ENCODE assay signal across 8 mouse cellular contexts in the genomic region with DNA sequence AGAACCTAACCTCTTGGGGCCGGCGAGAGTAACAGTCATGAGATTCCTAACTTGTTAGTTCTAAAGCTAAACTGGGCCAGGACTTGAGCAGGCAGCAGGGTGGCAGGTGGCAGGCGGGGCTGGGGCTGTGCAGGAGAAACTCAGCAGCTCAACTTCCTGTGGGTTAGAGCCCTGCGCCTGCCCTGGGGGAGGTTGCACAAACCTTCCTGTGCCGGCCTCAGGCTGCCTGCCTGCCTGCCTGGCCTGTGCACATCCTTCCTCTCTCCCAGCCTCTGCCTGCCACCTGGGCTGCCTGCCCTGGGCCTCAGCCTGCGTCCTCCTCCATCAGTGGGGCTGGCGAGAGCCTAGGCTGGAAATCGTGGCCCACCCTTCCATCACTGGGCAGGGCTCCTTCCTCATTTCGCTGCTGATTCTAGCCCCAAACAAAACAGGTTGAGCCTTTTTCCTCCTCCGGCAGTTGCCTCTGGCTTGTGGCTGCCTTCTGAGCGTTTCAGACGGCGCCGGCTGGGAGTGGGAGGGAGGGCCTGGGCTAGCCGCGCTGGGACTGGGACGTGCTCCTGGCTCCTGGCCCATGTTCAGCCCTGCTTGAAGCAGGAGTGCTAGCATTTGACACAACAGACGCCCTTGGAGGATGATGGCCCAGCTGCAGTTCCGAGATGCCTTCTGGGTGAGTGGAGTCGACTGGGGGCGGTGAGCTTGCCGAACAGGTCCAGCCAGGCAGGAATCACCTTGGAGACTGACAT. TPM values are rescaled to one million over a fixed set of nuclear protein-coding genes. Genes with fewer than 3 reads are reported as not detected.
A peak's percentile ranks its signal among the peaks of the same experiment; 100 is the strongest.
DNase-seq lines count a peak whose midpoint lies in the region; ATAC-seq lines count a peak whose summit lies in the region.

A gene (plus strand): TSS at position 185 of the 743 bp plus-strand sequence.

- WGBS in embryonic facial prominence, embryonic 12.5 days, result 24% methylated on average over 22 of the region's 22 CpGs
- 20% methylated on average over 22 of the region's 22 CpGs for WGBS in limb, embryonic 12.5 days
- WGBS in midbrain, embryonic 13.5 days, result 37% methylated on average over 22 of the region's 22 CpGs

- H3K4me3 ChIP-seq in embryonic facial prominence, embryonic 12.5 days, result no peak within 1 kb of the TSS
- H3K4me3 ChIP-seq in limb, embryonic 12.5 days (replicated peaks), result 0 out of 2 replicates have a peak within 1 kb of the TSS, but pooled peaks have one; percentile 4
- no peak within 1 kb of the TSS for H3K4me3 ChIP-seq in midbrain, embryonic 13.5 days (replicated peaks)

- H3K36me3 ChIP-seq in embryonic facial prominence, embryonic 12.5 days, result no peaks in the 10 kb centered on the region
- H3K36me3 ChIP-seq in limb, embryonic 12.5 days, result no peaks in the 10 kb centered on the region
- no peaks in the 10 kb centered on the region for H3K36me3 ChIP-seq in midbrain, embryonic 13.5 days

- H3K4me1 ChIP-seq in embryonic facial prominence, embryonic 12.5 days, result peaks cover 13% of the 10 kb centered on the region
- H3K4me1 ChIP-seq in limb, embryonic 12.5 days (replicated peaks), result peaks cover 17% of the 10 kb centered on the region
- H3K4me1 ChIP-seq in midbrain, embryonic 13.5 days (replicated peaks), result peaks cover 13% of the 10 kb centered on the region

- no peaks in the 10 kb centered on the region for H3K27me3 ChIP-seq in embryonic facial prominence, embryonic 12.5 days
- no peaks in the 10 kb centered on the region for H3K27me3 ChIP-seq in limb, embryonic 12.5 days
- no peaks in the 10 kb centered on the region for H3K27me3 ChIP-seq in midbrain, embryonic 13.5 days

- DNase-seq in adrenal gland, adult 8-10 months, result peak; percentile 36
- DNase-seq in heart, adult 18-20 months, result peak; percentile 78 to 87
- DNase-seq in kidney, adult 11 months, result peak; percentile 59
- peak; percentile 40 for DNase-seq in spleen, adult 12 weeks (ENCODE audit: low spot score)
- no peak for DNase-seq in adipocyte (ENCODE audit: low spot score)

- peak within 1 kb of the TSS; percentile 34 for H3K4me2 ChIP-seq in embryonic facial prominence, embryonic 12.5 days (replicated peaks)
- peak within 1 kb of the TSS; percentile 45 for H3K4me2 ChIP-seq in limb, embryonic 12.5 days
- 0 out of 2 replicates have a peak within 1 kb of the TSS, but pooled peaks have one; percentile 15 for H3K4me2 ChIP-seq in midbrain, embryonic 13.5 days (replicated peaks)

- no peaks in the 10 kb centered on the region for H3K9me3 ChIP-seq in embryonic facial prominence, embryonic 12.5 days
- H3K9me3 ChIP-seq in limb, embryonic 12.5 days, result no peaks in the 10 kb centered on the region
- no peaks in the 10 kb centered on the region for H3K9me3 ChIP-seq in midbrain, embryonic 13.5 days

- H3K9ac ChIP-seq in embryonic facial prominence, embryonic 12.5 days, result 0 out of 2 replicates have a peak within 1 kb of the TSS, but pooled peaks have one; percentile 5
- 0 out of 2 replicates have a peak within 1 kb of the TSS, but pooled peaks have one; percentile 27 for H3K9ac ChIP-seq in limb, embryonic 12.5 days (replicated peaks)
- peak within 1 kb of the TSS; percentile 30; the same call in 1 of the 2 replicates for H3K9ac ChIP-seq in midbrain, embryonic 13.5 days (replicated peaks)

- H3K27ac ChIP-seq in embryonic facial prominence, embryonic 12.5 days, result peak within 1 kb of the TSS; percentile 84
- peak within 1 kb of the TSS; percentile 86 for H3K27ac ChIP-seq in limb, embryonic 12.5 days
- peak within 1 kb of the TSS; percentile 35 for H3K27ac ChIP-seq in midbrain, embryonic 13.5 days

- ATAC-seq in embryonic facial prominence, embryonic 12.5 days (ENCODE audit: insufficient number of reproducible peaks, insufficient read depth, low FRiP score, low TSS enrichment), result peak; percentile 82
- peak; percentile 63 for ATAC-seq in limb, embryonic 12.5 days (ENCODE audit: insufficient number of reproducible peaks, insufficient read depth, low FRiP score, low TSS enrichment, low read depth)
- ATAC-seq in midbrain, embryonic 13.5 days, result peak; percentile 87

RNA-seq across cellular contexts. Expression of the gene that starts here (rescaled TPM):
- total RNA-seq in adrenal gland, adult 8-10 months (2022), result 1 to 10 TPM; 1.0 to 2.5 (median 2.0) TPM
- 0.88 and 0.89 TPM in 2 replicates for polyA plus RNA-seq in embryonic facial prominence, embryonic 12.5 days (2016; fragmentation: Nextera tagmentation; extraction: Ambion mirVana)
- total RNA-seq in heart, adult 18-20 months (2021), result 1 to 10 TPM in 1 of 2 experiments, under 1 TPM in 1; 0.74 to 2.0 TPM
- polyA plus RNA-seq in limb, embryonic 12.5 days (2016; fragmentation: Nextera tagmentation; extraction: Ambion mirVana), result 1.0 and 1.5 TPM in 2 replicates
- 0.31 and 0.96 TPM in 2 replicates for polyA plus RNA-seq in midbrain, embryonic 13.5 days (2015; fragmentation: Nextera tagmentation; extraction: Ambion mirVana)

Comparison
In these comparisons a context has a peak if more than half of its experiments do, and no peak if none do; other contexts are left out.
1. Peak in ATAC-seq, H3K27ac ChIP-seq, H3K9ac ChIP-seq and H3K4me2 ChIP-seq in embryonic facial prominence, embryonic 12.5 days; RNA of the gene not detected or under 1 TPM.
2. Peak in ATAC-seq, H3K27ac ChIP-seq, H3K9ac ChIP-seq and H3K4me2 ChIP-seq in midbrain, embryonic 13.5 days; RNA of the gene not detected or under 1 TPM.
3. H3K27ac ChIP-seq: peak in every context shown above with its lines; median percentile 86 in limb, embryonic 12.5 days; 84 in embryonic facial prominence, embryonic 12.5 days; 35 in midbrain, embryonic 13.5 days.